Mouse (Mus musculus) spleen, adult 2 months (tissue): Measurements from ENCODE around the gene Atp5s.

Experiments
- CTCF ChIP-seq: fragments of 200-500 bp; IDR thresholded peaks from 2 replicates; pipeline ENCODE4 v1.5.1; 2011; ENCODE audit warnings: mild to moderate bottlenecking, inconsistent platforms; ENCODE audit not compliant: insufficient read depth, insufficient read length, insufficient replicate concordance; ENCODE audit errors: extremely low read depth
- POLR2A ChIP-seq: fragments of 200-500 bp; IDR thresholded peaks from 2 replicates; pipeline ENCODE4 v1.6.1; 2011; ENCODE audit warnings: low read depth, low read length, inconsistent platforms

DNA sequence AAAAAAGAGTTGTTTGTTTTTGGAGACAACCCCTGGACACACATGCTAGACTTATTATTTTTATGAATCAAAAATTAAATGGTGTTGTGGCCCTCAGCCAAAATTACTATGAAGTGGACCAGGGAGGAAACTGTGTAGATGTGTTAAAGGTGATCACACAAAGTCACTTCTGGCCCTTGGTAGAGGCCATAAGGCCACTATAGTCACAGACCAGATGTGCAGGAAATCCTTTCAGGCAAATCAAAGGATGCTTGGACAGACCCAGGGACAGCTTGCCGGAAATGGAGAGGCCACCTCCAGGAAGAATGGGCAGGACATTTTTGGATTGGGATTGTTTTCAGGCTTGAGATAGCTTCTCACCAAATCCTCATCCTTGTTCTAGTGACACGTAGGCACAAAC lies 36.9 kb downstream of the Atp5s start:
- TF ChIP-seq CTCF, result no peak
- no peak for TF ChIP-seq POLR2A
